Mouse (Mus musculus) megakaryocyte, embryonic 14.5 days (primary cell): ENCODE data around the gene Mamdc4.

ENCODE experiments used
- FLI1 ChIP-seq: IDR thresholded peaks from 2 replicates; pipeline ENCODE4 v1.6.1; 2012; ENCODE audit warnings: low read length, inconsistent platforms, mixed read lengths
- GATA1 ChIP-seq: IDR thresholded peaks from 3 replicates; pipeline ENCODE4 v1.6.1; 2012; ENCODE audit warnings: mixed read lengths, low read length, inconsistent platforms, borderline replicate concordance

GRCm38 (mm10) chr2:25578796-25579736 is 4.4 kb upstream of the Mamdc4 start:
- no peak for TF ChIP-seq GATA1
- TF ChIP-seq FLI1: no peak
